Mouse (Mus musculus) liver, embryonic 13.5 days (tissue): ENCODE results near the gene Ncoa3. TPM values are rescaled to one million over a fixed set of nuclear protein-coding genes. Genes with fewer than 3 reads are reported as not detected.

ENCODE experiments used
- ATAC-seq: fragments of 200-750 bp; cut with Nextera tagmentation; 2 replicates; pipeline ENCODE4 v1.8.0; 2017; ENCODE audit warnings: low read depth, mild to moderate bottlenecking, moderate number of reproducible peaks, moderate library complexity
- DNase-seq: peaks from one replicate; pipeline ENCODE4 v3.0.0; 2022
- H3K27ac ChIP-seq: fragments of 300-500 bp; sonication (generic); 2 replicates; pipeline ENCODE4 v1.5.1; 2015; ENCODE audit warnings: moderate library complexity, mild to moderate bottlenecking, inconsistent platforms
- H3K27me3 ChIP-seq: fragments of 300-500 bp; sonication (generic); 2 replicates; pipeline ENCODE4 v1.6.1; 2015; ENCODE audit warnings: mild to moderate bottlenecking, inconsistent platforms
- H3K36me3 ChIP-seq: fragments of 300-500 bp; sonication (generic); 2 replicates; pipeline ENCODE4 v1.6.1; 2015; ENCODE audit warnings: mild to moderate bottlenecking, inconsistent platforms
- H3K4me1 ChIP-seq: fragments of 300-500 bp; sonication (generic); replicated peaks from 2 replicates; pipeline ENCODE4 v1.6.1; 2015; ENCODE audit warnings: inconsistent platforms
- H3K4me2 ChIP-seq: fragments of 300-500 bp; sonication (generic); 2 replicates; pipeline ENCODE4 v1.6.1; 2015; ENCODE audit warnings: inconsistent platforms, mild to moderate bottlenecking, moderate library complexity
- H3K4me3 ChIP-seq: fragments of 300-500 bp; sonication (generic); replicated peaks from 2 replicates; pipeline ENCODE4 v1.5.1; 2015; ENCODE audit warnings: mild to moderate bottlenecking, inconsistent platforms
- H3K9ac ChIP-seq: fragments of 300-500 bp; sonication (generic); 2 replicates; pipeline ENCODE4 v1.6.1; 2015; ENCODE audit warnings: mild to moderate bottlenecking, inconsistent platforms
- H3K9me3 ChIP-seq: fragments of 300-500 bp; sonication (generic); replicated peaks from 2 replicates; pipeline ENCODE4 v1.6.1; 2016; ENCODE audit warnings: inconsistent platforms
- WGBS: fragments of 180-500 bp; shearing (Covaris S2); methylation state at CpG from one replicate; pipeline ENCODE4 v1.1.7; 2015; ENCODE audit not compliant: insufficient replicate concordance; 5-methylcytosine and 5-hydroxymethylcytosine counted together
- polyA plus RNA-seq: library from polyadenylated mRNA; unstranded; fragments of >200 nt; fragmentation: Nextera tagmentation; extraction: Ambion mirVana; gene quantifications from 2 replicates; pipeline ENCODE4 v1.2.1, GENCODE M21; 2015

The Ncoa3 gene
- polyA plus RNA-seq, 1 experiment from 2014 or later, result 3.5 TPM

DNA sequence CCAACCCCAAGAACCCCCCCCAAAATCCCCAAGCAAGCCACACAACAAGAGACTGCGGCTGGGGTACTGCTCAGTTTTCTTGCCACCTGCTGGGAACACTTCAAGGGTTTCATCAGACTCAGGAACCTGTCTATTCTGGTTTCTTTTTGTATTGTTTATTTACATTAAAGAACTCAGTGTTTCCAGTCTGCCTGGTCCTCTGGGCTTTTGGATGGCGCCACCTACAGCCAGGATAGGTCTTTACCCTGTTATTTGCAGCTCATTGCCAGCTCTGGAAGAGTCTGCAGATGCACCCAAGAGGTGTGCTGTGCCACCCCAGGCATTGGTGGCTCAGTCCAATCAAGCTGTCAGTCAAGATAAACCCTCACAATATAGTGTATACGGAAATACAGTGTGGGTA is 43.3 kb downstream of the Ncoa3 start:
- no peak overlapping the region for H3K4me3 ChIP-seq
- H3K27ac ChIP-seq, result no peak overlapping the region
- no peak overlapping the region for H3K9ac ChIP-seq
- ATAC-seq (no peak), DNase-seq (peak; percentile 26)
- WGBS, result 40% methylated on average over 3 of the region's 3 CpGs
- peaks cover 17% of the 10 kb centered on the region for H3K4me1 ChIP-seq
- no peaks in the 10 kb centered on the region for H3K9me3 ChIP-seq
- no peaks in the 10 kb centered on the region for H3K36me3 ChIP-seq
- no peaks in the 10 kb centered on the region for H3K27me3 ChIP-seq
- no peak overlapping the region for H3K4me2 ChIP-seq

DNA sequence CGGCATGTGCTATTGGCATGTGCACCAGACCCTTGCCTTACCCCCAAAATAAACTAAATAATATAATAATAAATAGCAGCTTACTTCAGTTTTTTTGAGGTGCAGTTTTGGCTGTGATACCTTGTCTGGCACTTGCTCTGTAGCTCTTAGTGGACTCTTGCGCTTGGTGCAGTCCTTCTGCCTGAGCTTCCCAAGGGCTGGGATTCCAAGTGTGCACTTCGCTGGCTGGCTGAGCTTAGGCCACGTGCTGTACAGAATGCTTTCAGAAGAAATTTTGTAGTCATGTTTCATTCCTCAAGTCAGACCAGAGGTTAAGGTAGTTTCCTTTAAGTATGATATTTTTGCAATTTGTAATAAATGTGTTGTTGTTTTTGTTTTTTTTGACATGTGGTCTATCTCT is 47.2 kb downstream of the Ncoa3 start:
- Histone ChIP-seq H3K27ac (no peak overlapping the region), H3K4me1 (peaks cover 33% of the 10 kb centered on the region), H3K4me3 (no peak overlapping the region), H3K9ac (no peak overlapping the region), H3K4me2 (no peak overlapping the region), H3K36me3 (no peaks in the 10 kb centered on the region), H3K27me3 (no peaks in the 10 kb centered on the region), H3K9me3 (no peaks in the 10 kb centered on the region)
- DNase-seq (no peak), ATAC-seq (no peak)
- 76% methylated on average over 4 of the region's 4 CpGs for WGBS

DNA sequence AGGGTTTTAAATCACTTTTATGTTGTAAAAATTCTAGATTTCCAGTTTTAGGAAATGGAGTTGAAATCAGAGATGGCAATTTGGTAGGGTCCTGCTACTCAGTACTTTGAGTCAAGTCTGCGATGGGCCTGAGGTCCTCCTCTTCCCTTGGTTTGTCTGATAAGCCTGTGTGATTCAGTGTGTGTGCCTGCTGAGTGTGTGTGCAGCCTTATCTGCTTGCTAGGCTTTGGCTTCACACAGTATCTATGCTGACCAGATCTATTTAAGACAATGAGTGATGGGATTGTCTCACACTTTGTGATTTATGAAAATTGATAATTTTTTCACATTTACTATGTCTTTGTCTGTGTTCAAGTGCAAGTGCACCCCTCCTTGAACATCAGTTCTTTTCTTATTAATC is 50.1 kb downstream of the Ncoa3 start:
- ATAC-seq, result 0 out of 2 replicates have a peak, but pooled peaks have one; percentile 59

DNA sequence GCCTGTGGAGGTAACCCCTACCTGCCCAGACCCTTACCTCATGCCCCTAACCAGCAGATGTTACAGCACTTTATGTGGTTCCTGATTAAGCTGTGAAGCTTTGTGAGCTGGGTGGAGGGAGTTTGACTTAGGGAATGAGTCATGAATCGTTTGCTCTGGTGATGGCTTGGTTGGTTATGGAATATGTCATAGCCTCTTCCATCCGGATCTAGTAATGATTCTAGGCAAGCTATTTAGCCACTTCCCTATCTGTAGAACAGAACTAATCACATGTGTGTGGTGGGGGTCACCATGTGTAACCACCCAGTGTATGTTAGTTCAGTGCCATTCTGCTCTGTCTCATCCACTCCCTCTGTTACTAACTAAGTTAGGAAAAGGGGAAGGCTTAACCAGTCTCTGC is 52.6 kb downstream of the Ncoa3 start:
- H3K36me3 ChIP-seq, result peaks cover 11% of the 10 kb centered on the region

More for the DNA sequence above, 50.1 kb downstream of the Ncoa3 start:
- Histone ChIP-seq H3K4me3 (no peak overlapping the region), H3K27ac (no peak overlapping the region), H3K9me3 (no peaks in the 10 kb centered on the region), H3K9ac (no peak overlapping the region), H3K36me3 (peaks cover 3% of the 10 kb centered on the region; the same call in 1 of the 2 replicates), H3K4me2 (no peak overlapping the region), H3K27me3 (no peaks in the 10 kb centered on the region), H3K4me1 (peaks cover 44% of the 10 kb centered on the region)
- DNase-seq, result no peak
- WGBS, result 26% methylated on average over 1 of the region's 1 CpGs

DNA sequence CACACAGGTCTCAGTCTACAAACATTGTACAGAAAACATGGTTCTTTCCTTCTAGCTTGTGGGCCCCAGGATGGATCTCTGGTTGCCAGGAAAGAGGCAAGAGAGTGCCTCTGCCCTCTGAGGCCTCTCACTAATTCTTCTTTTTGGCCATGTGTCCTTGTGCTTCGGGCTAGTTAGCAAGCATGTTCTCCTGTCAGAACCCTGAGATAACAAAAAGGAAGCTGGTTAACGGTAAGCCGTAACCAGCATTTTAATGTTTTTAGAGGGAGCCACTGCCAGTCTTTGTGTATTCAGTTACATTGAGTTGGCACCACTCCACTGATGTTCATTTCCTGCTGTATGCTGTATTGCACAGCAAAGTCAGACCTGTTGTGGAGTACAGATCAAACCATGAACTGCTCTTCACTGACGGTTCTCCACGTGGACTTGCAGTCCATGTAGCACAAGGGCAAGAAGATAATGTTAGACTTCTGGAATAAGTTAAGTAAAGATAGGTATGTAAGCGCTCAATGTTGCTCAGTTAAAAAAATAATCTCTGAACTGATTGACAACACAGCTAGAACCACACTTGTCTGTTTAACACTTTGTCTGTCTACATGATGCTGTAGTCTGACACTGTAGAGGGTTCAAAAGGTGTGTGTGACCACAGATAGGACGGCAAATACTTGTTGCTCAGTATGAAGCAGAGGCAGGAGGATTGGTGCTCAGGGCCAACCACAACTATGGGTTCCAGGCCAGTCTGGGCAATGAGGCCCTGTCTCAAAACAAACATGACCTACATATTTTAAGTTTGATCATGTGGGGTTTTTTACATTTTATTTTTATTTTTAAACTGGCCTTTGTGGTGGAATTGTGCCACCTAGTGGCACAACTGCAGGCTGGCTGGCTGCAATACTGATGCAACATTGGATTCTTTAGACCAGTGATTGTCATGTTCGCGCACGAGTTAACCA is 53.4 kb downstream of the Ncoa3 start:
- no peak overlapping the region for H3K4me2 ChIP-seq
- H3K27ac ChIP-seq, result peak overlapping the region; percentile 1; the same call in 1 of the 2 replicates
- H3K27me3 ChIP-seq, result no peaks in the 10 kb centered on the region
- ATAC-seq (no peak), DNase-seq (no peak)
- H3K4me3 ChIP-seq, result no peak overlapping the region
- WGBS, result 31% methylated on average over 10 of the region's 10 CpGs
- no peaks in the 10 kb centered on the region for H3K9me3 ChIP-seq
- peaks cover 19% of the 10 kb centered on the region for H3K36me3 ChIP-seq
- no peak overlapping the region for H3K9ac ChIP-seq
- peaks cover 44% of the 10 kb centered on the region for H3K4me1 ChIP-seq

More for the DNA sequence above, 52.6 kb downstream of the Ncoa3 start:
- no peak overlapping the region for H3K4me2 ChIP-seq
- ATAC-seq (no peak), DNase-seq (no peak)
- peaks cover 44% of the 10 kb centered on the region for H3K4me1 ChIP-seq
- 0 out of 2 replicates have a peak overlapping the region, but pooled peaks have one; percentile 1 for H3K27ac ChIP-seq
- no peak overlapping the region for H3K4me3 ChIP-seq
- no peaks in the 10 kb centered on the region for H3K27me3 ChIP-seq
- 23% methylated on average over 2 of the region's 2 CpGs for WGBS
- H3K9me3 ChIP-seq, result no peaks in the 10 kb centered on the region
- no peak overlapping the region for H3K9ac ChIP-seq

DNA sequence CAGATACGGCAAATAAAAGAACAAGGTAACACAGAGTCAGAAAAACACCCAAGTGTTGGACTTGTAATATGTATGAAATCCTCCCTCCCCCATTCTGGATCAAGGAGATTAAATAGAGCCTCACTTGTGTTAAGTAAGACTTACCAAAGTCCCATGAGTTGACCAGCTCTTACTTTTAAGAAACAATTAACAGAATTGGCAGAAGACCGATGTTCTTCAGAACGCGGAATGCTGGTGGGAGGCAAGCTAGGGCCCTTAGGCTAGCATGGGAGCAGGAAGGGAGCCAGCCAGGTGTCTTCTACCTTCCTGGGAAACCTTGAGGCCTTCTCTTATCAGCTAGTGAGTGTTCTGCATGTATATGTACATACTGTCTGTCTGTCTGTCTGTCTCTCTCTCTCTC is 55.5 kb downstream of the Ncoa3 start:
- no peak for DNase-seq
- ATAC-seq, result no peak

DNA sequence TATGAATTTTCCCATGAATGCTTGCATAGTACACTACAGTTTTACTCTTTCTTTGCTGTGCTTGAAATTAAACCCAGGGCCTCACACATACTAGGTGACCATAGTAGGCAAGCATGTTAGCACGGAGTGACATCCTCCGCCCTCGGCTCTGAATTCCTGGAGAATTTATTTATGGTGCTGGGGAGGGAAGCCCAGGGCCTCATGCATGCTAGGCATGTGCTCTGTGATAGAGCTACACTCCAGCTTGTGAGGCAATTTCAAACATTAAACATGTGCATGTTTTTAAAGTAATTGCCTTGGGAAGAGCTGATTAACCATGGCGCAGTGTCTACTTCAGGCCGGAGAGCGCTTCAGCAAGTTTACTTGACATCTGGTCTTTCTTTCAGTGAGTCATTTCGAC is 56.4 kb downstream of the Ncoa3 start:
- DNase-seq (no peak), ATAC-seq (no peak)
- no peaks in the 10 kb centered on the region for H3K9me3 ChIP-seq
- 77% methylated on average over 7 of the region's 7 CpGs for WGBS
- no peak overlapping the region for H3K9ac ChIP-seq
- H3K27ac ChIP-seq, result no peak overlapping the region
- H3K27me3 ChIP-seq, result no peaks in the 10 kb centered on the region
- H3K36me3 ChIP-seq, result peaks cover 35% of the 10 kb centered on the region
- H3K4me1 ChIP-seq, result peaks cover 20% of the 10 kb centered on the region
- no peak overlapping the region for H3K4me2 ChIP-seq
- no peak overlapping the region for H3K4me3 ChIP-seq

More for the DNA sequence above, 55.5 kb downstream of the Ncoa3 start:
- Histone ChIP-seq H3K4me1 (peaks cover 29% of the 10 kb centered on the region), H3K4me3 (no peak overlapping the region), H3K9me3 (no peaks in the 10 kb centered on the region), H3K27ac (no peak overlapping the region), H3K9ac (no peak overlapping the region), H3K27me3 (no peaks in the 10 kb centered on the region), H3K4me2 (no peak overlapping the region), H3K36me3 (peaks cover 31% of the 10 kb centered on the region)
- WGBS, result 85% methylated on average over 4 of the region's 4 CpGs

DNA sequence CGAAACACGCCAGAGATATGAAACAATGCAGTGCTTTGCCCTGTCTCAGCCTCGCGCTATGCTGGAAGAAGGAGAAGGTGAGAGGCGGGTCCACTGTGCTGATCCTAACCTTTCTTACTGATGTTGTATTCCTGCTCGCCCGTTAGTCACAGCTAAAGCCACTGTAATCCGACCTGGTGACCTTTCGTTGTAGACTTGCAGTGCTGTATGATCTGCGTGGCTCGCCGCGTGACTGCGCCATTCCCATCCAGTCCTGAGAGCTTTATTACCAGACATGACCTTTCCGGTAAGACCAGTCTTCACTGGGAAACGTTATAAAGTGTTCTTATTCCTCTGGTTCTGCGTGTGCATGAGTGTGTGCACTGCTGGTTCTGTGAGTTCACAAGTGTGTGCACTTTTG is 59.0 kb downstream of the Ncoa3 start:
- no peak overlapping the region for H3K4me2 ChIP-seq
- no peak overlapping the region for H3K27ac ChIP-seq
- no peak overlapping the region for H3K4me3 ChIP-seq
- no peaks in the 10 kb centered on the region for H3K4me1 ChIP-seq
- H3K9ac ChIP-seq, result no peak overlapping the region
- DNase-seq (no peak), ATAC-seq (no peak)
- WGBS, result 86% methylated on average over 17 of the region's 17 CpGs
- no peaks in the 10 kb centered on the region for H3K27me3 ChIP-seq
- H3K9me3 ChIP-seq, result no peaks in the 10 kb centered on the region
- peaks cover 51% of the 10 kb centered on the region for H3K36me3 ChIP-seq

DNA sequence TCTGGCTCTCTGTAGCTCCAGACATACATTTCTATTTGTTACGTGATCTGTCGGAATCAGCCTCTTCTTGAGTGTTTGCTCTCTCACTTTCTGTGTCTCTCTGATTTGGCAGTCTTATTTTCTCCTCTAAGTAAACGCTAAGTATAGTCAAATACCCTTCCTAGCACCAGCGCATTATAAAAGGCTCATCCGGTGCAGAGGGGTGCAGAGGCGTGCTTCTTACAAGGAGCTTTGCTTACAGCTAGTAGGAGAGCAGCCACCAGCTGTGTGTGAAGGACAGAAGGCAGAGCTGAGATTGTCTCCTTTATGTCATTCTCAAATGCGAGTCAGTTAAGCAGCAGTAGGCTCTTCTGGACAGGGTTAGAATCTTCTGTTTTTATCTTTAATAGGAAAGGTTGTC is 59.5 kb downstream of the Ncoa3 start:
- WGBS, result 80% methylated on average over 7 of the region's 7 CpGs

DNA sequence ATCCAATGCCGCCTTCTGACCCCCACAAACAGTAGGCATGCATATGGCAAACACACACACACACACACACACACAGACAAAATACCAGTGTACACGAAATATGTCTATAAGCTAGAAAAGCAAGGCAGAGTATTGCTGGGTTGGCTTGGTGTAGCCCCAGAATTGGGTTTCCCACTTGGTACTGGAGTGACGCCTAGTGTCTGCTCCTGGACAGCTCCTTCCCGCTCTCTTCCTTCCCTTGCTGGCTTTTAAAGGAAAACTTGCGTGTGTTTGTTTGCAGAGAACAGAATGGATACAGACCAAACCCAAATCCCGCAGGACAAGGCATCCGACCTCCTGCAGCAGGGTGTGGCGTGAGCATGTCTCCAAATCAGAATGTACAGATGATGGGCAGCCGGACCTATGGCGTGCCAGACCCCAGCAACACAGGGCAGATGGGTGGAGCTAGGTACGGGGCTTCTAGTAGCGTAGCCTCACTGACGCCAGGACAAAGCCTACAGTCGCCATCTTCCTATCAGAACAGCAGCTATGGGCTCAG is 61.6 kb downstream of the Ncoa3 start:
- Histone ChIP-seq H3K27ac (no peak overlapping the region), H3K36me3 (peaks cover 51% of the 10 kb centered on the region), H3K9me3 (no peaks in the 10 kb centered on the region), H3K9ac (no peak overlapping the region), H3K4me3 (no peak overlapping the region), H3K27me3 (no peaks in the 10 kb centered on the region), H3K4me1 (no peaks in the 10 kb centered on the region), H3K4me2 (no peak overlapping the region)
- ATAC-seq (no peak), DNase-seq (no peak)
- WGBS, result 82% methylated on average over 14 of the region's 14 CpGs

More for the DNA sequence above, 59.5 kb downstream of the Ncoa3 start:
- ATAC-seq (no peak), DNase-seq (no peak)
- Histone ChIP-seq H3K4me2 (no peak overlapping the region), H3K9ac (no peak overlapping the region), H3K36me3 (peaks cover 54% of the 10 kb centered on the region), H3K4me3 (no peak overlapping the region), H3K27me3 (no peaks in the 10 kb centered on the region), H3K27ac (no peak overlapping the region), H3K4me1 (no peaks in the 10 kb centered on the region), H3K9me3 (no peaks in the 10 kb centered on the region)

DNA sequence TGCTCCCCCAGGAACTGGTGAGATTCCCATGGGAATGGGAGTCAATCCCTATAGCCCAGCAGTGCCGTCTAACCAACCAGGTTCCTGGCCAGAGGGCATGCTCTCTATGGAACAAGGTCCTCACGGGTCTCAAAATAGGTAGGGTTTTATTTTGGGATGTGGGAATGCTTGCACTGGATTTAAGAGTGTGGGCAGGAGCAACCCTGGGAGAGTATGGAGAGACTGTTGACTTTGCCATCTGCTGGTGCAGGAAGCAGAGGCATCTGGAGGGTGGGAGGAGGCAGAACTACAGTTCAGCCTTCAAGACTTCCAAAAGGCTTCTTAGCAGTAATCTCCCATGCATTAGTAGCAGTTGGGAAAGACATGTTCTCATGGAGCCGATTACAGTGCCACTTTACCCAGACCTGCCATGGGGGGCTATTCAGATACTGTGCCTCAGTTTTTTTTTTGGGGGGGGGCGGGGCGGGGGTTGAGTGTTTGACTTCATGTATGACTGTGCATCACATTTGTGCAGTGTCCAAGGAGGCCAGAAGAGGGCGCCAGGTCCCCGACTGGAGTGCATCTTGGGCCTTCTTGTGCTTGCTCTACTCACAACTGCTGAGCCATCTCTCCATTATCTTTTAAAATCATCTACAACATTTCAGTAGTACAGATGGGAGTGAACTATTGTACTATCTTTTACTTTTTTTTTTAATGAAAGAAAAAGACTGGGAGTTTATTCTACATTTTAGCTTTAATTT is 67.4 kb downstream of the Ncoa3 start:
- H3K9me3 ChIP-seq, result no peaks in the 10 kb centered on the region
- no peak overlapping the region for H3K9ac ChIP-seq
- no peak overlapping the region for H3K4me2 ChIP-seq
- H3K4me3 ChIP-seq, result no peak overlapping the region
- H3K27ac ChIP-seq, result no peak overlapping the region
- DNase-seq (no peak), ATAC-seq (no peak)
- H3K27me3 ChIP-seq, result no peaks in the 10 kb centered on the region
- no peaks in the 10 kb centered on the region for H3K4me1 ChIP-seq
- WGBS, result 61% methylated on average over 7 of the region's 7 CpGs
- peaks cover 42% of the 10 kb centered on the region for H3K36me3 ChIP-seq
